Mouse (Mus musculus) MEL-GATA-1-ER (cell line): Measurements from ENCODE around the gene Gm48552.
A peak's percentile ranks its signal among the peaks of the same experiment; 100 is the strongest.

ENCODE experiments used
- DNase-seq: peaks from one replicate; pipeline ENCODE4 v3.0.0-alpha.2; 2012; ENCODE audit warnings: low read depth; ENCODE audit errors: extremely low read depth

Gene Gm48552

DNA sequence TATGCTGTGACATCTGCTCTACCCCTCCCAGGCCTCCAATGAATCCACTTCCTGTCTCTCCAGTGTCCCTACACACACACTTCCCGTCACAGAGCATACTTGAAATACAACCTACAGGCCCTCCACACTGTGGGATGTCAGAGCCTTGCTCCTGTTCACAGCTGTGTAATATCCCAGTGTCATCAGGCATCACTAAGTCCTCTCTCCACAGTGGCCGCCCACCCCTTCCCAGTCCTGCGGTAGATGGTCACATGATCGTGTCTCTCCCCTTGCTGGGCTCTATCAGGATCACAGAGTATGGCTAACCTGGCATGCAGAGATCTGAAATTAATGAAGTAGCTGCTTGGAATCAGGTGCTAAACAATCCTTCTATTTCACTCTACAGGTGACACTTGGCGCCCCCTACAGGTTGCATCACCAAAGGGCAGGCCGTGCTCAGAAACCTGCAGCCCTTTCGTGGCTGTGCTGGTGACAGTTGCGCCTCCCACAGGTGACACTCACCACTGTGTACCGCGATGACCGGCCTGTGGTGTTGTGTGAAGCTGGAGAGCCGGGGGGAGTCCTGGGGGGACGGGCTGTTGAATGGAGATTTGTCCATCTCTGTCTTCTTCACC is 16.9 kb downstream of the Gm48552 start:
- no peak for DNase-seq

DNA sequence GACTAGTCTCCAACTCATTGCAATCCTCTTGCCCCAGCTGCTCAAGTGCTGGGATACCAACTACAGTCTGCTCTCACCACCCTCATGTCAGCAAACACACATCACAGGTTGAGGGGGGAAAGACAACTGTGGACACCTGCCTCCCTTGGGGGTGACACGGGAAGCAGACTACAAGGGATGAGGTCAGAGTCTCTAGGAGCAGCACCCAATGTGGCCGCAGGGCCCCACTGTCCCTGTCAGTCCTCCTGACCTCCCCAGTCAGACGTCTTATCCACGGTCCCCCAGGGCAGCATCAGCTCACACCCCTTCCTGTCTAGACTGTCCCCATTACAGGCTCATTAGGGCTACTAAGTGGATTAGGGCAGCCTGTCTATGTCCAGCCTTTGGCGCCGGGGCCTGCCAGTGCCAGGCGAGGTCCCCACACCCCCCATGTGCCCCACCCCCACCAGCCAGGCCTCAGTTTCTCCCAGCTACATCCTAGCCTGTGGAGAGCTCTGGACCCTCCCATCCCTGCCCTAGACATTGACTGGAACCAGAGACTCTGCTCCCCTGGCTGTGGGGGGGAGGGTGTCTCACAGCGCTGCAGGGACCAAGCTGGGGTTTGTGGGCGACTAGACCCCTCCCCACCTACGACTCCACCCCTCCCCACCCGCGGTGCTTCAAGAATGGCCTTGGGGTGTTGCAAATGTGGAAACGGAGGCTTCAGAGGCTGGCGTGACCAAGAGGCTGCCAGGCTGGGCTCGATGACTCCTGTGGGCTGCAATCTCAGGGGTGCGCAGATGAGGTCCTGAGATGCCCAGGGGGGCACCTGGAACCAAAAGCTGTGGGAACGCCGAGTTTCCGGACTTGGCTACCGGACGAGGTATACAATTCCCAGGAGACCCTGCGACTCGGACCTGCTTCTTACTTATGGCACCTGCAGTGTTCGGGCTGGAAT is 18.0 kb downstream of the Gm48552 start:
- DNase-seq: no peak

DNA sequence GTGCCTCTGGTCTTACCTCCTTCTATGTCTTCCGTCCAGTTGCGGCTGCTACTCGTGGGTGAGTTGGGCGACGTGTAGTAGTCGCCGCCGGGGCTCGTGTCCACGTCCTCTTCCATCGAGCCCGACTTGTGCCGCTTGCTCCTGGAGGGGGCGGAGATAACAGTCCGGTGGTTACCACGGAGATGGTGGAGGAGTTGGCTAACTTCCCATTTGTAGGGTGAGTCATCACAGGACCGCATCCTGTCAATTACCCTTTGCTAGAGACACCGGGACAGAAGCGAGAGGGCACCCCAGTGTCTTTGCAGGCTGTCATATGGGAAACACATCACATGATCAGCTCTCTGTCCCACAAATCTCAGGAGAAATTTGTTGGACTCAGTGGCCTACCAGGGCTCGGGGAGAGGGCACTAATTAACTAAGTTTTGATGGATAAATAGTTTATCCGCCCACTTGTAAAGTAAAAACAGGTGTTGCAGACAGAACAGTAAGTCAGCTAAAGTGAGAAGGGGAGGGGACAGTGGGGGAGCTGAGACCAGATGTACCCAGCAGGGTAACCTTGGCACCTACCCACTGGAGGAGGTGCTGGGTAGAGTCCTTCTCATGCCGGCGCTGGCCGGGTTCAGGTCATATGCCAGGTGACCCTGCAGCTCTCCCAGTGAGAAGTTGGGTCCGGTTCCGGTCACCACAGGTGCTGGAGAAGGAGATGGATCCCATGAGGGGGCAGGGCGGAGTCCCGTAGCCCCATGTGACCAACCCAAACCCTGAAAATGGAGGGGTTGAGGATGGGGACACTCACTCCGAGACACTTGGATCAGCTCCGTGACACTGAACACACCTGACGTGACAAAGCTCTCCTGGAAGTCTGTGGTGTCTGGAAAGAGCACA is 19.0 kb downstream of the Gm48552 start:
- DNase-seq: peak; percentile 92

DNA sequence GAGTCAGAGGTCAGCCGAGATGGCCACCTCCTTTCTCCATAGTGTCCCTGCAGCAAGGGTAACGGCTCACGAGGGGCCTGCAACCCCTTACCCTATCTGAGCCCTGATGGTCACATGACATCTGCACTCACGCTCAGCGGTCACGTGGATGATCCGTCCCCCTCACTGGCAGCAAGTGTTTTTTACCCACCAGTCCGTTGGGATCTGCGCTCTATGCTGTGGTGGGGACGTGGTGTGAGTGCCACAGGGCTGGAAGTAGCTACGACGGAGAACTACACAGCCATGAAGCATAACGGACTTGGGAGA is 19.6 kb downstream of the Gm48552 start:
- DNase-seq: no peak

DNA sequence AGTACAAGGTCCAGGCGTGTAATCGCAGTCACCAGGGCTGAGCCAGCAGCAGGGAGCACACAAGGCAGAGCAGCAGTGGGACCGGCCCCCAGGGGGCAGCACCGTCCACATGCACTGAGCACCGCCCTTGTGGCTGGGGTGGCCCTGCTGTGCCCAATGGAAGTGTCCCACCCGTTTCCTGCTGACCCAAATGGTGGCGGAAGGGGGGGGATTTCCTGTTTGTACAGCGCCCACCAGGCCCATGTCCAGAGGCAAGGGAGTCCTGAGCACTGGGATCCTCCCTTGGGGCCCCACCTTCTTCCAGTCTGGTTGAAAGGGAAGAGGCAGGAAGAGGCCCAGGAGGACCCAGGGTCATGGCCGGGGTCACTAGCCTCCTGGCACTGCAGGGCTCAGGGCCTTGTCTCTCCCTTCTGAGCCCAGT is 20.1 kb downstream of the Gm48552 start:
- no peak for DNase-seq

DNA sequence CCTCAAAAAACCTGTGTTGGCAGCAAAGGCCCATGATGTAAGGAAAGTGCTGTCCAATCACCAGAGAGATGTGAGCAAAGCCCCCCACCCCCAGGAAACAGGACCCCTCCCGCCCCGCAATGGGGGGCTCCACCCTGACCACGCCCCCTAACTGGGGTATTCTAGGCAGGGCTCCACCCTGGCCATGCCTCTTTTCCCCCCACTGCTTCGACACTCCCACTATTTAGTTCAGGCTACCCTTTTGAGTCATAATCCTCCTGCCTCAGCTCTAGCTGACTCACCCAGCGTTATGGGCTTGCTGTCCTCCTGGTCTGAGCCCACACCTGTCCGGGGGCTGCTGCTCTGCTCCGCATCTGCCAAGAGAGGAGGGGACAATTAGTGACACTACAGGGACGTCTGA is 20.5 kb downstream of the Gm48552 start:
- DNase-seq: no peak

DNA sequence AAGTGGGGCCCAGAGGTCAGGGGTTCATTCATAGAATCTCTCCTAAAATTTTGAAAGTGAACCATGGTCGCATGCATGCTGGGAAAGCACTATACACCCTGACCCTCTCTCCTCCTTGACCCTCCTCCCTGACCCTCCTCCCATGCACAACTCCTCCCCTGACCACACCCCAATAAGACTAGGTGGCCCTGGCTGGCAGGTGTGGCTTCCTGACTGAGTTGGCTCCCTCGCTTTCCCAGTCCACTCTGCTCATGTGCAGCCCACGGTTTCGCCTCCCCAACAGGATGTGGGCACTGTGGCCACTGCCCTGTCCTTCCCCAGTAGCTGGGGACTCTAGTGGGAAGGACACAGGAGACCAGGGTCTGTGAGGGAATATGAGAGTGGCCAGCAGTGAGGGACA is 21.5 kb downstream of the Gm48552 start:
- DNase-seq: no peak

DNA sequence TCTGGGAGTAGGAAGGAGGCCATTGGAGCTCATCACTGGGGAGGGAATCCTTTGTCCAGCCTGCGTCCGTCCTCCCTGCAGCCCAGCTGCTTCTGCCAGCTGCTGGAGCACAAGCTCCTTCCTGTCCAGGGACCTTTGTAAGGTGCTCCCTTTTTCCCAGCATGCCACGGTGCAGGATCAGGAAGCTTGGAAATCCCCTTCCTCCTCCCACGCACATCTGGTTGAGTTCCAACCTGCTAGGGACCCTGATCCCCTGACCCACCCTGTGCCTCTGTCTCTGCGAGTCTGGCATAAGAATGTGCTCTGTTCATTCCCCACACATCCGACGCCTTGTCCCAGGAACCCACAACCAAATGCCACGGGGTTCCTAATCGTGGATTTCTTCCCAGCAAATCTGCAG is 22.2 kb downstream of the Gm48552 start:
- no peak for DNase-seq

DNA sequence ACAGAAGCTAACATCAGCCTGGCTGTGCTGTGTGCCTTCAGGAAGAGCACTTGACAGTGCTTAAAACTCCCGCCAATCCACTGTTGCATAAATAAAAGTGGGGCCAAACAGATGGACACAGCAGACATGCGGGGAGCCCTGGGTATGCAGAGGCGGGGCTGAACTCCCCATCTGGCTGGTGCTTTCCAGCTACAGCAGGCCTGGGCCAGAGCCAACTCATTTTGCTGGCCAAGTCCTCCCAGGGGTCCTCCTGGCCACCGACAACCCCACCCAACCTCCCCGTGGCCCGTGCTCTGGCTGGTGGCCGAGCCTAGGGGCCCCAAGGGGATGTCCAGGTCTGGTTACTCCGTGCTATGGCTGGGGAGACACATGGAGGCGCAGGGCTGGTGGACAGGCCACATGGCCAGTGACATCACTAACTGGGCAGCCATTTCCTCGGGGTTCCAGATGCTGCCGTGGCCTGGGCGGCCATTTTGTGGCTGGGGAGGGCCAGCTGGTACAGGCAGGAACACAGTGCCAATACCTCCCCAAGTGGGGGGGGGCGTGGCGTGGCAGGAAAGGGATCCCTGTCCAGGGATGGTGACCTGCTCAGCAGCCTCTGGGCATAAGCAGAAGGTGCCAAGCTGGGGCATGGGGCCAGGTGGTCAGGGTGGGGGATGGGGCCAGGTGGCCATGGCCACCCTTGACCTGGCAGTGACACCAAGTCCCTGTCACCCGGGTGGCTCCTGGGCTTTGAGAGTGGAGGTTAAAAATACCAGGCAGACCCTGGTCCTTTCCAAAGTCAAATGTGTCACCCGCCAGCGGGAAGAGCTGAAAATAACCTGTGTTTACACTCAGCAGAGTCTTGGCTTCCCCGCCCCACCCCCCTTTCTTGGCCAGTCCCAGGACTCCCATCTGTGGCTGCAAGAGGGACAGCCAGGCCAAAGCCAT is 22.9 kb downstream of the Gm48552 start:
- no peak for DNase-seq

DNA sequence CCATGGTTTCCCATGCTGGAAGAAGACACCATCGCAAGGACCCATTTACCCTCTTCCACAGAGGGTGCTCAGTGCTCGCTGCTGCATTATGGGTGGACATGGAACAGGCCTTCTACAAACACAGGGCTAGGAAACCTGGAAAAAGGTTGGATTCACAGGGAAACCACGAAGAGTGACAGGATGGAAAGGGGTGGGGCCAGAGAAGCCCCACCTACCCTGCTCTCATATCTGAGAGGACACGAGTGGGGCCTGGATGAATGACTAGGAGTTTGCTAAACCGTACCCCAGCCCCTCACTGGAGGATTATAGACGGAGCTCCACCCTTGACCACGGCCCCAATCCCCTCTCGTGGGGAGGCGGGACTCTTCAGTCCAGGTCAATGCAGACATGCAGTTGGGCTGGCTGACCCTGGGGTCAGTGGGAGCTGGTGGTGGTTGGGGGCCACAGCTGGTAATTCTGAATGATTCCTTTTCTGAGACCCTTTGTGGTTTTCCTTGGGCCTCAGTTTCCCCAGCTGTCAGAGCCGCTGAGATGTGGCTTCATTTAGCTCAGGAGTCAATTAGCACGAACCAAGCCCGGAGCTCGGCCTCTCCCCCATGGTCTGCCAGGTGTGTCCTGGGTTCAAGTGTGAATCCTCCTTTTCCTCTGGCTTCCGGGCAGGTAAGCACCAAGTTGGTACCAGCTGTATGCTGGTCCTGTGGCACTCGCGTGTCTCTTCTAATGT is 23.9 kb downstream of the Gm48552 start:
- DNase-seq: no peak

DNA sequence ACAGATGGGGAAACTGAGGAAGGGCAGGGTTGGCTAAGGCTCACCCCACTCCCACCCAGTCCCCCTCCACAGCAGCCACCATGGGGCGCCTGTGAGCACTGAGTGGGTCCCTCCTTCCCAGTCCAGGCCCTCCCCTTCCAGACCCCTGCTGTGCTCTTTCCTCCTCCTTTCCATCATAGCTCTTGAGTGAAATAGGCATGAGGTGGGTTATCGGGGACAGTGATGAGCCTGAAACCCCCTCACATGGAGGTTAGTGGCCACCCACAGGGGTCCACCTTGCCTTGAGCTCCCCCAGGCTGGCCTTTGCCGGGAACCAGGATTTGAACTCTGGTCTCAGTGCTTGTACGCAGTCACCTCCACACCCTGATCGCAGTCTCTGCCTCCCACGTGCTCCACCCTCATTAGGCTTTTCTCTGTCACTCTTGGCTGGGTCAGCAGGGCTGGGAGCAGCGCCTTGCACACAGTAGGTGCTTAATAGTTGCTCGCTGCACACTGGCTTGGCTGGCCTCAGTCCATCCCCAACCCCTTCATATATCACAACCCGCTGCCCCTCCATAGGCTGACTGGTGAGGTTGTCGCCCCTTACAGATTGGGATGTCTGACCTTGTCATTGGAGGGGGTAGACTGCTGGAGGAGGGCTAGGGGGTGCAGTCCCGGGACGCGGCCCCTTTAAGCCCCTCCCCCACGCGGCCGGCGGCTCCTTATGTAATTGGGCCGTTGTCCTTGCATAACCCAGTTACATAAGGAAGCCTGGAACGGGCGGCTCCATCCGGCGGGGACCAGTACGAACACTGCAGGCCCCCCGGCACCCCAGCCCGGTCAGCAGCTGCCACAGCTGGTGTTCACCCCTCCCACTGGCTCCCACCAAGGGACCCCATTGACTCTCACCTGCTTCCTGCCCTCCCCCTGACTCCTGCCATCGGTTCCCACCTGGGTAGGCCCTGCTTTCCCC is 24.8 kb downstream of the Gm48552 start:
- DNase-seq: no peak

DNA sequence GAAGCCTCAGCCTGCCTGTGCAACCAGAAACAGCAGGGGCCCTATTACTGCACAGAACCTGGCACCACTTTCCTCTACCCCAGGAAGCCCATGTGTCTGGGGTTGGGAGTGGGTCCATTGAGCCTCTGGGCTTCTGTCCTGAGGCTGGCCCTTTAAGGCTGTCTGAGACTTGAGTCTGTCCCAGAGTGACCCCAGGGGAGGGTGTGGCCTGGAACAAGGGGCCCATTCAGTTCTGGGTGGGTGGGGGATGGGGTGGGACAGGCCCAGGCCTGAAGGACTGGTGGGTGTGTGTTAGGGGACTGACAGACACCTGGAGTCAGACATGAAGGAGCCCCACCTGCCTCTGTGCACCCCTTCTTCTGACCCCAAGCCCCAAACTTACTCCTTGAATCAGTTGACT is 25.9 kb downstream of the Gm48552 start:
- DNase-seq: no peak

DNA sequence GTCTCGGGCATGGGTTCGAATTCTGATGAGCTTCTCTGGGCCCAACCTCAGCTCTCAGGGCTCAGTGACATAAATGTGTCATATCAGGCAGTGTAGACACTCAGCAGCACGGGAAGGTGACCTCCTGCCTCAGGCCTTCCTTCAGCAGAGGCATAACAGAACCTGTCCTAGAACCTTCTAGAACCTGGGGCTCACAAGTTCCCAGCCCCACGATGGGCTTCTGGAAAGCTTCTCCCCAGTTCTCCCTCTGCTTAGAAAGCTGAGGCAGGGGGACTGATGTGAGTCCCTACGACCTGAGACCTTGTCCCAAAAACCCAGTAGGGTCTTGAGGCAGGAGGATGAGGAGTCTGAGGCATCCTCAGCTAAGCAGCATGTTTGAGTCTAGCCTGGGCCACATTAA is 26.3 kb downstream of the Gm48552 start:
- DNase-seq: no peak

DNA sequence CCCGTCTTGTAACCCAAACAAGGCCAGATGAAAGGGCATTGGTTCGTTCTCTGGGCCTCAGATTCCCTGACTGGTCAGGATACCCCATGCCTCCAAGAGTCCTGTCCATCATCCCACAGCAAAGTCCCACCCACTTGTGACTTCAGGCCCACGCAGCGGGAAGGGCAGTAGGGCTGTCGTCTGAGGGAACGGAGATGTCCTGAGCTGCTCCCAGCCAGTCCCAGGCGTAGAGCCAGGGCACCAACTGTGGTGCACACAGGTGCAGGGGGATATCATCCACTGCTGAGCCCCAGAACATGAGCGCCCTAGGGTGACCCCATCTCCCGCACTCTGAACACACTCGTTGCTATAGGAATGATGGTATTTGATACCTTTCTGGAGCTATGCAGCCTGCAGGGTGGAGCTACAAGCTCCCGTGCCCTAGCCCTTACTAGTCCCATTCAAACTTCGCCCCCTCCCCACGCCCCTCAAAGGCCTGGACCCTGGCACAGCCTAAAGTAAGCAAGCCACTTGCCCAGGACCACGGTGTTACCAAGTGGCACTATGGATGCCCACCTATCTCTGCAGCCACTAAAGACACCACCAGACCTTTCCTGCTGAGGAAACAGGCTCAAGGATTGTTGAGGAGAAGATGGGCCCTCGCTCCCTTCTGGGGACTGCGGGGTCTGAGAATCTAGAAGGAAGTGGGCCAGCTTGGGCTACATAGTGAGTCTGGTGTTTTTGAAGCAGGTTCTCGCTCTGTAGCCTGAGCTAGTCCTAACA is 26.9 kb downstream of the Gm48552 start:
- no peak for DNase-seq

DNA sequence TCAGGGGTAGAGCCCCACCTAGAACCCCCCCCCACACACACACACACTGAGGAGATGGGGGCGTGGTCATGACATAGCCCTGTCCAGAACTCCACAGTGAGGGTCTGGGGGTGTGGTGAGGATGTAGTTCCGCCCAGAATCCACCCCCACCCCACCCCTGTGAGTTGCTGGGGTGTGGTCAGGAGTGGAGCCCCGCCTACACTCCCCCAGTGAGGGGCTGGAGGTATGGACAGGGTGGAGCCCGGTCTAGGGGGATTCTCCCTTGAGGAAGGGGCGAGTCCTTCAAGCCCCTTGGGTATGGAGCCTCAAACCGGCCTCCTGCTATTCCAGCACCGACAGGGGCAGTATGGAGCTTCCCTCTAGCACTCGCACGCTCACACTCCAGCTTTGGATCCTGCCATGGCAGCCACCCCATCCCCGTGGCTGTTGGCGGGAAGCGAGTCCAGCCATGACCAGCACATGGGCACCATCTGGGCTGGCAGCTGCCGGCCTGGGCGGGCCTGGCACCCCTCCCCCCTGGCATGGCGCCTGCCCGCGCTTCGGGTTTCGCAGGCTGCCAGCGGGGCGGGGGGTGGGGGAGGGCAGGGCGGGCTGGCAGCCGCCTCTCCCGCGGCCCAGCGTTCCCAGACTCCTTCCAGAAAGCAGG is 27.9 kb downstream of the Gm48552 start:
- no peak for DNase-seq

DNA sequence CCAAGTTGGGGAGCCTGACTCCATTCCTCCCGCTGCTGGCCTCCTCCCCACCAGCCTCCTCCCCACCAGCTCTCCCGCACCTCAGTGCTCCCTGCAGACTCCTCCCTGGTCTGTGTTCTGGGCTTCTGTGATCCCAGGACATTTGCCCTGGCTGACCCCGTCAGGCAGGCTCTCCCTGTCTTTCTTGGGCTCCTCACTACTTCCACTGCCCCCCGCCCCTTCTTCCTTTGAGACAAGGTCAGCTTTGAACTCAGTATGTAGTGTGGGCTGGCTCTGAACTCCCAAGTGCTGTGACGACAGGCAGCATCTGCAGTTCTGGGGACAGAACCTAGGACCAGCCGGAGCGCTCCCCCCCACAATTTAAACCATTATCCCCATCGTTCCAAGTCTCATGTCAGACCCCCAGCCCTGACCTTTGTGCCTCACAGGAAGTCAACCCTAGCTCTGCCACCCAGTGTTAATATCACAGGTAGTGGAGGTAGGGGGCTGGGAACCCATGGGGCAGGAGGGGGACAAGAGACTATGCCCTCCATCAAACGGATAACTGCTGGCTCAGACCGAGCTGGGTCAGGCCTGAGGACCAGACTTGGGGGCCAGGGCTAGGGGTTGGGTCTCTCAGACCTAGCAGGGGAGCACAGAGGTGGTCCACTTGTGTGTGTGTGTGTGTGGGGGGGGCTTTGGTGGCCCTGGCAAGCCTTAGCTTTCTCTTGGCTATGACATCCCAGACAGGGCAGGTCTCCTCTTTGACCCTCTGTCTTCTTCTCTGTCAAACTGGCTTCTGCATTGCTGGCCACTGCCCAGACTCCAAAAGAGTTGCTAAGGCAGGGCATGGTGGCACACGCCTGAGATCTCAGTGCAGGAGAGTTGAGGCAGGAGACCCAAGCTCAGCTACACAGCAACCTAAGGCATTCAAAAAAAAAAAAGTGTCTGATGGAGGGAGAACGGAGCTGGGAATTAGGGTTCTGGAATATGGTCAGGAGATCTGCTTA is 28.7 kb downstream of the Gm48552 start:
- no peak for DNase-seq
